Mouse (Mus musculus) stomach, embryonic 16.5 days (tissue): ENCODE measurements around the gene Col17a1. TPM values are rescaled to one million over a fixed set of nuclear protein-coding genes. Genes with fewer than 3 reads are reported as not detected.

Experiments
- polyA plus RNA-seq: library from polyadenylated mRNA; unstranded; fragments of >200 nt; fragmentation: Nextera tagmentation; extraction: Ambion mirVana; gene quantifications from 2 replicates; pipeline ENCODE4 v1.2.1, GENCODE M21; 2015

Gene Col17a1
- polyA plus RNA-seq, 1 experiment from 2014 or later, result 12.8 TPM

Other genes starting within 250 kb of the Col17a1 start
- gene Sh3pxd2a, start 227.7 kb downstream of the Col17a1 start, polyA plus RNA-seq, result 6.3 and 6.6 TPM in 2 replicates
- gene Stn1, start 154.6 kb downstream of the Col17a1 start, polyA plus RNA-seq, result 49.7 and 55.4 TPM in 2 replicates
- gene Slk, start 112.4 kb downstream of the Col17a1 start, polyA plus RNA-seq, result 18.0 and 18.8 TPM in 2 replicates
- 290 and 293 TPM in 2 replicates for gene Sfr1, start 39.6 kb upstream of the Col17a1 start, polyA plus RNA-seq
- gene Gsto1, start 162.9 kb upstream of the Col17a1 start, polyA plus RNA-seq, result 2,215 and 3,106 TPM in 2 replicates
- gene Gsto2, start 173.4 kb upstream of the Col17a1 start, polyA plus RNA-seq, result 2.0 and 2.6 TPM in 2 replicates
- gene Cfap43, start 227.2 kb upstream of the Col17a1 start, polyA plus RNA-seq, result 1.1 TPM in 2 replicates
- gene Itprip, start 227.2 kb upstream of the Col17a1 start, polyA plus RNA-seq, result 18.7 and 20.1 TPM in 2 replicates
- gene Cfap58, start 245.6 kb upstream of the Col17a1 start, polyA plus RNA-seq, result 0.04 TPM in 1 of 2 replicates, not detected in the other